9 mouse cellular contexts compared by ENCODE assay signal in genomic region chr7:105735464-105735863, GRCm38 (mm10). TPM values are rescaled to one million over a fixed set of nuclear protein-coding genes. Genes with fewer than 3 reads are reported as not detected.
DNase-seq lines count a peak whose midpoint lies in the region; ATAC-seq and TF ChIP-seq lines count a peak whose summit lies in the region.
"Not testable (repeated sequence)": the region's sequence is repeated elsewhere in the genome, so short reads cannot be mapped to it uniquely, and the experiment has no call there.
"Had no signal": no experiment of that assay in that cellular context is flagged by ENCODE, and none has a peak within 500 bp of the region (broad histone marks: within the 10 kb centered on the region; RNA-seq: fewer than 3 reads in every experiment).

No protein-coding gene starts in this region.

- H3K27me3 ChIP-seq in heart, embryonic 10.5 days (ENCODE audit: insufficient read depth, poor library complexity, severe bottlenecking); hindbrain, embryonic 15.5 days; limb, embryonic 10.5 days (ENCODE audit: low read depth, poor library complexity, severe bottlenecking); liver, postnatal 0 days (ENCODE audit: insufficient read depth, low read length); midbrain, embryonic 16.5 days (ENCODE audit: control insufficient read depth, insufficient read depth, low read depth, low read length); stomach, postnatal 0 days (ENCODE audit: control insufficient read depth, insufficient read depth, low read length): not testable (repeated sequence)

- not testable (repeated sequence) for TF ChIP-seq EP300 in liver, postnatal 0 days (IDR thresholded peaks at IDR 0.05; ENCODE audit: low read depth); stomach, postnatal 0 days (optimal IDR thresholded peaks at IDR 0.05)

- H3K36me3 ChIP-seq in heart, embryonic 10.5 days, result peaks cover 54% of the 10 kb centered on the region
- H3K36me3 ChIP-seq in hindbrain, embryonic 15.5 days, result peaks cover 38% of the 10 kb centered on the region
- peaks cover 55% of the 10 kb centered on the region for H3K36me3 ChIP-seq in limb, embryonic 10.5 days
- H3K36me3 ChIP-seq in liver, postnatal 0 days (replicated peaks; ENCODE audit: insufficient read depth, low read length), result peaks cover 40% of the 10 kb centered on the region
- peaks cover 19% of the 10 kb centered on the region for H3K36me3 ChIP-seq in midbrain, embryonic 16.5 days (ENCODE audit: control insufficient read depth, insufficient read depth, low read length)
- H3K36me3 ChIP-seq in stomach, postnatal 0 days (ENCODE audit: control insufficient read depth, insufficient read depth, low read length), result peaks cover 16% of the 10 kb centered on the region

- DNase-seq in heart, embryonic 10.5 days (ENCODE audit: low spot score); limb, embryonic 10.5 days (ENCODE audit: low spot score); liver, postnatal 0 days; stomach, postnatal 0 days (ENCODE audit: low spot score): not testable (repeated sequence)

- H3K4me1 ChIP-seq in bone marrow, adult 2 months (ENCODE audit: control insufficient read depth, insufficient read depth, low read length); embryonic fibroblast, embryonic 13.5 days (ENCODE audit: control insufficient read depth, insufficient read depth, low read length); stomach, postnatal 0 days (replicated peaks; ENCODE audit: control insufficient read depth, insufficient read depth): not testable (repeated sequence)
- H3K4me1 ChIP-seq in heart, embryonic 10.5 days, result peaks cover 23% of the 10 kb centered on the region
- H3K4me1 ChIP-seq in hindbrain, embryonic 15.5 days (replicated peaks), result peaks cover 35% of the 10 kb centered on the region
- peaks cover 33% of the 10 kb centered on the region for H3K4me1 ChIP-seq in limb, embryonic 10.5 days
- H3K4me1 ChIP-seq in liver, postnatal 0 days (ENCODE audit: insufficient read depth), result peaks cover 22% of the 10 kb centered on the region
- H3K4me1 ChIP-seq in midbrain, embryonic 16.5 days (ENCODE audit: control insufficient read depth, insufficient read depth, low read length), result peaks cover 27% of the 10 kb centered on the region

- peak overlapping the region; percentile 82; the same call in 1 of the 2 replicates for H3K9ac ChIP-seq in hindbrain, embryonic 15.5 days
- H3K9ac ChIP-seq in liver, postnatal 0 days (replicated peaks), result peak overlapping the region; percentile 96
- H3K9ac ChIP-seq in midbrain, embryonic 16.5 days (ENCODE audit: low read depth, low read length), result peak overlapping the region; percentile 90
- H3K9ac ChIP-seq in stomach, postnatal 0 days (ENCODE audit: low read length), result peak overlapping the region; percentile 96

- WGBS in bone marrow, adult 2 months, result 31% methylated on average over 4 of the region's 4 CpGs
- 40% methylated on average over 4 of the region's 4 CpGs for WGBS in heart, embryonic 10.5 days
- WGBS in hindbrain, embryonic 15.5 days, result 63% methylated on average over 4 of the region's 4 CpGs
- 54% methylated on average over 4 of the region's 4 CpGs for WGBS in limb, embryonic 10.5 days
- WGBS in liver, postnatal 0 days (ENCODE audit: insufficient replicate concordance), result 41% methylated on average over 4 of the region's 4 CpGs
- 65% methylated on average over 4 of the region's 4 CpGs for WGBS in midbrain, embryonic 16.5 days
- WGBS in stomach, postnatal 0 days, result 36% methylated on average over 4 of the region's 4 CpGs

- TF ChIP-seq POLR2A in bone marrow, adult 2 months (IDR thresholded peaks at IDR 0.05; ENCODE audit: borderline replicate concordance, control insufficient read depth, low read depth, low read length); embryonic fibroblast, embryonic 13.5 days (IDR thresholded peaks at IDR 0.05; ENCODE audit: low read depth, low read length): not testable (repeated sequence)

- peak overlapping the region; percentile 18 for H3K4me3 ChIP-seq in bone marrow, adult 2 months (replicated peaks; ENCODE audit: control insufficient read depth, low read depth, low read length)
- peak overlapping the region; percentile 87 for H3K4me3 ChIP-seq in embryonic fibroblast, embryonic 13.5 days (ENCODE audit: insufficient read depth, low read length)
- H3K4me3 ChIP-seq in heart, embryonic 10.5 days, result peak overlapping the region; percentile 92
- H3K4me3 ChIP-seq in hindbrain, embryonic 15.5 days, result peak overlapping the region; percentile 73
- H3K4me3 ChIP-seq in limb, embryonic 10.5 days, result peak overlapping the region; percentile 74
- peak overlapping the region; percentile 94 for H3K4me3 ChIP-seq in liver, postnatal 0 days (ENCODE audit: low read depth, low read length)
- H3K4me3 ChIP-seq in midbrain, embryonic 16.5 days (ENCODE audit: low read depth, low read length), result peak overlapping the region; percentile 85
- peak overlapping the region; percentile 94 for H3K4me3 ChIP-seq in stomach, postnatal 0 days (ENCODE audit: low read depth, low read length)

- H3K9me3 ChIP-seq in heart, embryonic 10.5 days; hindbrain, embryonic 15.5 days; limb, embryonic 10.5 days (replicated peaks); liver, postnatal 0 days (ENCODE audit: low read length); midbrain, embryonic 16.5 days (replicated peaks; ENCODE audit: control insufficient read depth, low read length, poor library complexity, severe bottlenecking); stomach, postnatal 0 days (ENCODE audit: control insufficient read depth, low read length): not testable (repeated sequence)

- TF ChIP-seq CTCF in bone marrow, adult 2 months (IDR thresholded peaks at IDR 0.05; ENCODE audit: control insufficient read depth, insufficient read depth, low read length); embryonic fibroblast, embryonic 13.5 days (IDR thresholded peaks at IDR 0.05; ENCODE audit: borderline replicate concordance, insufficient read depth, low read length); liver, postnatal 0 days (IDR thresholded peaks at IDR 0.05; ENCODE audit: low read depth); stomach, postnatal 0 days (IDR thresholded peaks at IDR 0.05; ENCODE audit: low read depth): not testable (repeated sequence)

- H3K4me2 ChIP-seq in hindbrain, embryonic 15.5 days, result peak overlapping the region; percentile 89
- peak overlapping the region; percentile 98 for H3K4me2 ChIP-seq in liver, postnatal 0 days (ENCODE audit: low read depth, low read length)
- H3K4me2 ChIP-seq in midbrain, embryonic 16.5 days (ENCODE audit: low read length), result peak overlapping the region; percentile 97
- H3K4me2 ChIP-seq in stomach, postnatal 0 days (replicated peaks; ENCODE audit: low read depth), result peak overlapping the region; percentile 84

- not testable (repeated sequence) for H3K27ac ChIP-seq in bone marrow, adult 2 months (ENCODE audit: control insufficient read depth, insufficient read depth, low read depth, low read length, poor library complexity); hindbrain, embryonic 15.5 days (replicated peaks); midbrain, embryonic 16.5 days (ENCODE audit: low read length); stomach, postnatal 0 days (replicated peaks)
- H3K27ac ChIP-seq in embryonic fibroblast, embryonic 13.5 days (ENCODE audit: insufficient read depth, low read length), result peak overlapping the region; percentile 78
- peak overlapping the region; percentile 98 for H3K27ac ChIP-seq in heart, embryonic 10.5 days
- H3K27ac ChIP-seq in limb, embryonic 10.5 days, result peak overlapping the region; percentile 94
- H3K27ac ChIP-seq in liver, postnatal 0 days (ENCODE audit: low read depth), result peak overlapping the region; percentile 97

- ATAC-seq in hindbrain, embryonic 15.5 days (ENCODE audit: low FRiP score, low read depth); liver, postnatal 0 days; midbrain, embryonic 16.5 days; stomach, postnatal 0 days (ENCODE audit: low FRiP score, low TSS enrichment): not testable (repeated sequence)

RNA-seq across cellular contexts. Expression of gene Ilk, which starts 0.9 kb away (rescaled TPM):
- 79.3 and 114 TPM in 2 replicates for polyA plus RNA-seq in bone marrow, adult 2 months (2011; ENCODE audit: insufficient read depth, insufficient read length, low replicate concordance, missing spikeins)
- polyA plus RNA-seq in embryonic fibroblast, embryonic 13.5 days (2011; ENCODE audit: insufficient read length, low read depth, missing spikeins), result 295 and 379 TPM in 2 replicates
- 371 and 403 TPM in 2 replicates for polyA plus RNA-seq in heart, embryonic 10.5 days (2016; fragmentation: Nextera tagmentation; extraction: Ambion mirVana)
- polyA plus RNA-seq in hindbrain, embryonic 15.5 days (2015; fragmentation: Nextera tagmentation; extraction: Ambion mirVana), result 199 and 201 TPM in 2 replicates
- polyA plus RNA-seq in limb, embryonic 10.5 days (2016; fragmentation: Nextera tagmentation; extraction: Ambion mirVana), result 195 and 200 TPM in 2 replicates
- polyA plus RNA-seq in liver, postnatal 0 days (2015; fragmentation: Nextera tagmentation; extraction: Ambion mirVana), result 95.1 and 103 TPM in 2 replicates
- polyA plus RNA-seq in midbrain, embryonic 16.5 days (2015; fragmentation: Nextera tagmentation; extraction: Ambion mirVana), result 183 and 192 TPM in 2 replicates
- 265 and 289 TPM in 2 replicates for polyA plus RNA-seq in stomach, postnatal 0 days (2015; fragmentation: Nextera tagmentation; extraction: Ambion mirVana)

RNA-seq across cellular contexts. Expression of gene Rrp8, which starts 1.7 kb away (rescaled TPM):
- polyA plus RNA-seq in bone marrow, adult 2 months (2011; ENCODE audit: insufficient read depth, insufficient read length, low replicate concordance, missing spikeins), result 19.1 and 26.7 TPM in 2 replicates
- 46.0 and 47.7 TPM in 2 replicates for polyA plus RNA-seq in embryonic fibroblast, embryonic 13.5 days (2011; ENCODE audit: insufficient read length, low read depth, missing spikeins)
- 30.9 and 40.6 TPM in 2 replicates for polyA plus RNA-seq in heart, embryonic 10.5 days (2016; fragmentation: Nextera tagmentation; extraction: Ambion mirVana)
- polyA plus RNA-seq in hindbrain, embryonic 15.5 days (2015; fragmentation: Nextera tagmentation; extraction: Ambion mirVana), result 24.9 and 26.0 TPM in 2 replicates
- polyA plus RNA-seq in limb, embryonic 10.5 days (2016; fragmentation: Nextera tagmentation; extraction: Ambion mirVana), result 44.1 and 54.1 TPM in 2 replicates
- polyA plus RNA-seq in liver, postnatal 0 days (2015; fragmentation: Nextera tagmentation; extraction: Ambion mirVana), result 10.6 and 11.6 TPM in 2 replicates
- polyA plus RNA-seq in midbrain, embryonic 16.5 days (2015; fragmentation: Nextera tagmentation; extraction: Ambion mirVana), result 22.4 and 23.4 TPM in 2 replicates
- polyA plus RNA-seq in stomach, postnatal 0 days (2015; fragmentation: Nextera tagmentation; extraction: Ambion mirVana), result 16.6 and 21.3 TPM in 2 replicates

RNA-seq across cellular contexts. Expression of gene Taf10, which starts 8.7 kb away (rescaled TPM):
- polyA plus RNA-seq in bone marrow, adult 2 months (2011; ENCODE audit: insufficient read depth, insufficient read length, low replicate concordance, missing spikeins), result 152 and 185 TPM in 2 replicates
- polyA plus RNA-seq in embryonic fibroblast, embryonic 13.5 days (2011; ENCODE audit: insufficient read length, low read depth, missing spikeins), result 146 and 155 TPM in 2 replicates
- polyA plus RNA-seq in heart, embryonic 10.5 days (2016; fragmentation: Nextera tagmentation; extraction: Ambion mirVana), result 153 and 184 TPM in 2 replicates
- polyA plus RNA-seq in hindbrain, embryonic 15.5 days (2015; fragmentation: Nextera tagmentation; extraction: Ambion mirVana), result 100 and 110 TPM in 2 replicates
- 165 and 180 TPM in 2 replicates for polyA plus RNA-seq in limb, embryonic 10.5 days (2016; fragmentation: Nextera tagmentation; extraction: Ambion mirVana)
- 104 and 110 TPM in 2 replicates for polyA plus RNA-seq in liver, postnatal 0 days (2015; fragmentation: Nextera tagmentation; extraction: Ambion mirVana)
- 76.5 and 78.4 TPM in 2 replicates for polyA plus RNA-seq in midbrain, embryonic 16.5 days (2015; fragmentation: Nextera tagmentation; extraction: Ambion mirVana)
- polyA plus RNA-seq in stomach, postnatal 0 days (2015; fragmentation: Nextera tagmentation; extraction: Ambion mirVana), result 109 and 118 TPM in 2 replicates

RNA-seq across cellular contexts. Expression of gene Tpp1, which starts 16.6 kb away (rescaled TPM):
- polyA plus RNA-seq in bone marrow, adult 2 months (2011; ENCODE audit: insufficient read depth, insufficient read length, low replicate concordance, missing spikeins), result 13.8 and 20.0 TPM in 2 replicates
- polyA plus RNA-seq in embryonic fibroblast, embryonic 13.5 days (2011; ENCODE audit: insufficient read length, low read depth, missing spikeins), result 200 and 265 TPM in 2 replicates
- polyA plus RNA-seq in heart, embryonic 10.5 days (2016; fragmentation: Nextera tagmentation; extraction: Ambion mirVana), result 76.5 and 95.2 TPM in 2 replicates
- 45.7 and 46.2 TPM in 2 replicates for polyA plus RNA-seq in hindbrain, embryonic 15.5 days (2015; fragmentation: Nextera tagmentation; extraction: Ambion mirVana)
- 39.8 and 40.5 TPM in 2 replicates for polyA plus RNA-seq in limb, embryonic 10.5 days (2016; fragmentation: Nextera tagmentation; extraction: Ambion mirVana)
- 60.9 and 65.8 TPM in 2 replicates for polyA plus RNA-seq in liver, postnatal 0 days (2015; fragmentation: Nextera tagmentation; extraction: Ambion mirVana)
- 32.1 and 38.6 TPM in 2 replicates for polyA plus RNA-seq in midbrain, embryonic 16.5 days (2015; fragmentation: Nextera tagmentation; extraction: Ambion mirVana)
- 46.1 and 52.6 TPM in 2 replicates for polyA plus RNA-seq in stomach, postnatal 0 days (2015; fragmentation: Nextera tagmentation; extraction: Ambion mirVana)

RNA-seq across cellular contexts. Expression of gene Dchs1, which starts 52.0 kb away (rescaled TPM):
- polyA plus RNA-seq in bone marrow, adult 2 months (2011; ENCODE audit: insufficient read depth, insufficient read length, low replicate concordance, missing spikeins), result 0.17 and 0.49 TPM in 2 replicates
- polyA plus RNA-seq in embryonic fibroblast, embryonic 13.5 days (2011; ENCODE audit: insufficient read length, low read depth, missing spikeins), result 12.8 and 28.6 TPM in 2 replicates
- 4.2 and 8.6 TPM in 2 replicates for polyA plus RNA-seq in heart, embryonic 10.5 days (2016; fragmentation: Nextera tagmentation; extraction: Ambion mirVana)
- 14.3 and 14.8 TPM in 2 replicates for polyA plus RNA-seq in hindbrain, embryonic 15.5 days (2015; fragmentation: Nextera tagmentation; extraction: Ambion mirVana)
- 17.3 and 21.2 TPM in 2 replicates for polyA plus RNA-seq in limb, embryonic 10.5 days (2016; fragmentation: Nextera tagmentation; extraction: Ambion mirVana)
- 0.45 and 0.58 TPM in 2 replicates for polyA plus RNA-seq in liver, postnatal 0 days (2015; fragmentation: Nextera tagmentation; extraction: Ambion mirVana)
- 12.5 and 14.3 TPM in 2 replicates for polyA plus RNA-seq in midbrain, embryonic 16.5 days (2015; fragmentation: Nextera tagmentation; extraction: Ambion mirVana)
- 2.5 and 2.8 TPM in 2 replicates for polyA plus RNA-seq in stomach, postnatal 0 days (2015; fragmentation: Nextera tagmentation; extraction: Ambion mirVana)
- polyA plus RNA-seq: Patski had no signal

Comparison
In these comparisons a context has a peak if more than half of its experiments do, and no peak if none do; other contexts are left out.
1. H3K4me3 ChIP-seq: peak in every context shown above with its lines; median percentile 94 in liver, postnatal 0 days; 94 in stomach, postnatal 0 days; 92 in heart, embryonic 10.5 days; 87 in embryonic fibroblast, embryonic 13.5 days; 85 in midbrain, embryonic 16.5 days; 74 in limb, embryonic 10.5 days; 73 in hindbrain, embryonic 15.5 days; 18 in bone marrow, adult 2 months.